Mouse (Mus musculus) stomach, postnatal 0 days (tissue): ENCODE measurements around the gene Rnf26.

Experiments
- CTCF ChIP-seq: IDR thresholded peaks from 2 replicates; pipeline ENCODE4 v1.5.1; 2016; ENCODE audit warnings: antibody characterized with exemption, low read depth, mild to moderate bottlenecking, moderate library complexity
- EP300 ChIP-seq: optimal IDR thresholded peaks from 2 replicates; pipeline ENCODE3; 2016; ENCODE audit warnings: antibody characterized with exemption

- TF ChIP-seq EP300 (no peak), CTCF (no peak)
These were observed 64.6 kb downstream of the Rnf26 start for GRCm38 (mm10) chr9:44048541-44049380.
